Mouse (Mus musculus): ENCODE measurements around the gene Scmh1. TPM values are rescaled to one million over a fixed set of nuclear protein-coding genes. Genes with fewer than 3 reads are reported as not detected.

Scmh1 gene
- total RNA-seq, 2 experiments from 2014 or later: 45.8 to 51.2 TPM

GRCm38 (mm10) chr4:120538664-120539063, 133.6 kb downstream of the Scmh1 start:
- no peak for DNase-seq (ENCODE audit: low spot score in 2 of 2)

- no peak for DNase-seq (ENCODE audit: low spot score in 2 of 2)
Measured at GRCm38 (mm10) chr4:120544896-120545295, 139.8 kb downstream of the Scmh1 start.

DNA sequence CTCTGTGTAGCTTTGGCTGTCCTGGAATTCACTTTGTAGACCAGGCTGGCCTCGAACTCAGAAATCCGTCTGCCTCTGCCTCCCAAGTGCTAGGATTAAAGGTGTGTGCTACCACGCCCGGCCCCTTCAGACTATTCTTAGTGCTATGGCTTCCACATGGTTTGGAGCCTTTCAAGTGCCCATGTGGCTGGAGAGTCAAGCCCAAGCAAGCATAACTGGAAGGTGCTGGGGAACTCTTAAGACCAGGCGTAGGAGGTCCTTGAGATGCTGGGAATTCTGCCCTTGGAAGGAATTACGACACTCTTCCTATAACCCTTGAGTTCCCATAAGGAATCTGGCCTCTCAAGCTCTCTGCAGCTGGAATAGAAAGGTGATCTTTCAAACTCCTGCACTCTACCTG, 151.5 kb downstream of the Scmh1 start:
- DNase-seq (ENCODE audit: low spot score in 2 of 2): no peak

- no peak for DNase-seq (ENCODE audit: low spot score in 2 of 2)
Measured at GRCm38 (mm10) chr4:120565726-120566125, 160.6 kb downstream of the Scmh1 start.

DNA sequence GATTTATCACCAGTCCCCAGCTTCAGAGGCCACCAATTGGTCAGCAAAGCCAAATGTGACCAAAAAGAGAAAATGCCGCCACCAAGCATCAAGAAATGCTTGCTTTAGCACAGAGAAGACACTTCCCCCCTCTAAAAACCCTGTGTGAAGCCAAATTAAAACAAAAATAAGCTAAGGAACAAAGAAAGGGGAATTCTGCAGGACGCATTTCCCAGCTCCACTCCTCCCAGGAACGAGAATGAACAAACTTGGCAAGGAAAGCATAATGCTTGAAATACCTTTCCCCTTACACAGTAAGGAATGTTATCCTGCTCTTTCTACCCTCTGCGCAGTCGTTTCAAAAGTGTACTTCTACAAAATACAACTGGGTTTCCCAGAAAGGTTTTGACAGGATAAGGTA, 162.9 kb downstream of the Scmh1 start:
- no peak for DNase-seq (ENCODE audit: low spot score in 2 of 2)

- DNase-seq (ENCODE audit: low spot score in 2 of 2): no peak
Measured at GRCm38 (mm10) chr4:120569025-120569424, 163.9 kb downstream of the Scmh1 start.

DNA sequence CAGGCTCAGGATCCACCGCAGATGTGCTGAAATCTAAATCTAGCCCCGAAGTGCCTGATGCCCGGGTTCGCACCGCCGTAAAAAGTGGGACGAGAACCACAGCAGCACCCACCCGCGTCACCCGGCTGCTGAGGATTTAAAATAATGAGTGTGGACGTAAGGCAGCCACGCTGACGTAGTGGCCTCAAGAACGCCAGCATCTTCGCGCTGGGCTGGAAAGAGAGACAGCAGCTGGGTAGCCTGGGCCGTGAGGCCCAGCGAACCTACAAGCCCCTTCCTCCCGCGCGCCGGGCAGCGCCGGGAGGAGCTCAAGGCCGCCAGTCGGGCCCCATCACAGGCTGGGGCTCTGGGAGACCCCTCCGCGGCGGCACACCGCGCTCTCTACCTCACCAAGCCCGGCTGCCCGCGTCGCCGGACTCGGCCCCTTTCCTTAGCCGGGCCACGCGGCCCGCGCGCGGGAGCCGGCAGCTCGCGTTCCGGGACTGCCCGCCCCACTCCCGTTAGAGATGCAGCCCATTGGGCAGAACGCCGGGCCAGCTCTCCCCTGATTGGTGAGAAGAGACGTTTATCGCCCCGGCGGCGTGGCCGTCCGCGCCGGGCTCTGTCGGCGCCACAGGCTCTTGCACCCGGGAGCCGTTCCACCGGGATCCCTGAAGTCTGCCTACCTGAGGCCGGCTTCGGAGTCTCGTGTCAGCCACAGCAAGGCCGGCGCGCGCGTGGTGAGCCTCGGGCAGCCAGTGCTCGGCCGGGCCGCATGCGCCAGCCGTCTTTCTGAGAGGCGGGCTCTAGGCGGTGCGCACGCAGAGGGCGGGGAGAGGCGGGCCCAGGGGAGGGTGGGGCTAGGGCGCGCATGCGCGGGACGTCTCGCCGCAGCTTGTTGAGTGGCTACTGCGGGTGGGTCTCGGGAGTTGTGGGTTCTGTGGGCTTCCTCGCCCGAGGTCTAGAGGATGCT, 164.7 kb downstream of the Scmh1 start, which contains the start of gene Ctps:
Gene Ctps (minus strand): TSS at position 791 of the 952 bp plus-strand sequence.
- DNase-seq (ENCODE audit: low spot score in 2 of 2): peak; percentile 94 to 96

DNA sequence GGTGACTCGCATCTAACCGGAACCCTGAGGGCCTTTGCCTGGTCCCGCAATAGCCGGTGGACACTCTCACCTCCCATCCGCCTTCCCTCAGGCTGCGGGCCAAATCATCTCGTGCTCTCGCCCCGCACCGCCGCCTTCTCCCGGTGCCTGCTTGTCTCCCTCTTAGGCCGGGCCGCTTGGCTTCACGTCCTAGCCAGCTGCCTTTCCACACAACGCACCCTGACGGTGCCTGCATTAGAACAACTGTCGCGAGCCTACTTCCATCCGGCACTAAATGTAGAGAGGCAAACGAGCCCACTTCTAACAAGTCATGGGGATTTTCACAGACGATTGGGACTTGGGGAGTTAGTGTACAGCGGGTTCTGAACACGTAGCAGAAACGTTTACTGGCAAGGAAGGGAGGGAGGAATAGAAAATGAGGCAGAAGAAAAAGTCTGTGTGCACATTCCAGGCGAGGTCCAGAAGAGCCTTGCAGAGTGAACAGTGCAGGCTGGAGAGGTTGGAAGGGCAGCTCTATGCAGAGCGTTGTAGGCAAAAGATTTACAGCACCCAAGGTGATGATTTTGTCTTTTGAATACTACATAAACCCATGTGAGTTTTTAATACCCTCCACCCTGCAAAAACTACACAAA, 165.5 kb downstream of the Scmh1 start:
- no peak for DNase-seq (ENCODE audit: low spot score in 2 of 2)

DNA sequence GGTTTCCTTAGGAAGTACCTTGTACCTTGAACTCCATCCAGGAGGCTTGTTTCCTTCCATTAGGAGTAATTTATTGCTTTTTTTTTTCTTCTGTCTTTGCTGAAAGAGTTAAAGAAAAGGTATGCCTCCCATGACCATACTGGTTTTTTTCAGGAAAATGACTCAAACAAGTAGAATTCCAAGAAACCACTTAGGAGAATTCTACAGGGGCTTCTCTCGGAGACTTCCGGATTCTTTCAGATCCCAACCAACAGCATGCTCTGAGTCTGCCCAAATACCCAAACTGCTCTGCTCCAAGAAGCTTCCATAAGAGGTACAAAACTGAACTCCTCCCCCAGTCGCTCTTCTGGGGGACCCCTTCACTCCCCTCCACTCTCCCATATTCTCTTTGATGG, 166.0 kb downstream of the Scmh1 start:
- DNase-seq (ENCODE audit: low spot score in 2 of 2): no peak

- no peak for DNase-seq (ENCODE audit: low spot score in 2 of 2)
Measured at GRCm38 (mm10) chr4:120571691-120572090, 166.6 kb downstream of the Scmh1 start.

Other genes starting within 250 kb of the Scmh1 start
- not detected for gene Edn2, start 244.1 kb upstream of the Scmh1 start, total RNA-seq (2021)
- 10 to 100 TPM in 1 of 2 experiments, 1 to 10 TPM in 1; 8.8 to 10.2 TPM for gene Foxo6, start 117.9 kb upstream of the Scmh1 start, total RNA-seq (2021)
- under 1 TPM; 0.23 to 0.25 TPM for gene Slfnl1, start 127.0 kb downstream of the Scmh1 start, total RNA-seq (2021)
- 10 to 100 TPM; 33.4 to 35.3 TPM for gene Ctps, start 165.0 kb downstream of the Scmh1 start, total RNA-seq (2021)
- gene Gm8439, start 183.5 kb downstream of the Scmh1 start, total RNA-seq (2021): not detected

Data from gastrocnemius, postnatal 4 days (tissue).